Mouse (Mus musculus): ENCODE data around the gene Scn8a. TPM values are rescaled to one million over a fixed set of nuclear protein-coding genes. Genes with fewer than 3 reads are reported as not detected.

Gene Scn8a
- polyA plus RNA-seq, 1 experiment = 0.06 TPM

- no peak overlapping the region for H3K27ac ChIP-seq (ENCODE audit: insufficient read depth, low read depth, low read length)
- no peaks in the 10 kb centered on the region for H3K36me3 ChIP-seq (ENCODE audit: control insufficient read depth, insufficient read depth, low read length)
- H3K27me3 ChIP-seq (ENCODE audit: control insufficient read depth, insufficient read depth, low read length) = peaks cover 3% of the 10 kb centered on the region; the same call in 1 of the 2 replicates
- TF ChIP-seq POLR2A (IDR thresholded peaks at IDR 0.05; ENCODE audit: low read depth, low read length) (no peak), CTCF (IDR thresholded peaks at IDR 0.05; ENCODE audit: extremely low read depth, insufficient read length, insufficient replicate concordance, low read depth, low read length) (no peak)
- WGBS = 56% methylated on average over 15 of the region's 15 CpGs
- H3K4me1 ChIP-seq (ENCODE audit: control insufficient read depth, insufficient read depth, insufficient read length, low read length) = no peaks in the 10 kb centered on the region
- H3K4me3 ChIP-seq (ENCODE audit: low read depth, low read length) = no peak overlapping the region
Observed at GRCm38 (mm10) chr15:100879073-100879472, 9.4 kb downstream of the Scn8a start.

- WGBS = 65% methylated on average over 5 of the region's 5 CpGs
- Histone ChIP-seq H3K4me1 (ENCODE audit: control insufficient read depth, insufficient read depth, insufficient read length, low read length) (no peaks in the 10 kb centered on the region), H3K27me3 (ENCODE audit: control insufficient read depth, insufficient read depth, low read length) (peaks cover 3% of the 10 kb centered on the region; the same call in 1 of the 2 replicates), H3K4me3 (ENCODE audit: low read depth, low read length) (no peak overlapping the region), H3K27ac (ENCODE audit: insufficient read depth, low read depth, low read length) (no peak overlapping the region), H3K36me3 (ENCODE audit: control insufficient read depth, insufficient read depth, low read length) (no peaks in the 10 kb centered on the region)
- TF ChIP-seq POLR2A (IDR thresholded peaks at IDR 0.05; ENCODE audit: low read depth, low read length) = no peak
- TF ChIP-seq CTCF (IDR thresholded peaks at IDR 0.05; ENCODE audit: extremely low read depth, insufficient read length, insufficient replicate concordance, low read depth, low read length) = no peak
Observed at GRCm38 (mm10) chr15:100881385-100881784, 11.7 kb downstream of the Scn8a start.

GRCm38 (mm10) chr15:100884481-100884880 is 14.8 kb downstream of the Scn8a start:
- Histone ChIP-seq H3K27ac (ENCODE audit: insufficient read depth, low read depth, low read length) (no peak overlapping the region), H3K27me3 (ENCODE audit: control insufficient read depth, insufficient read depth, low read length) (peaks cover 3% of the 10 kb centered on the region; the same call in 1 of the 2 replicates), H3K4me1 (ENCODE audit: control insufficient read depth, insufficient read depth, insufficient read length, low read length) (no peaks in the 10 kb centered on the region), H3K36me3 (ENCODE audit: control insufficient read depth, insufficient read depth, low read length) (no peaks in the 10 kb centered on the region), H3K4me3 (ENCODE audit: low read depth, low read length) (no peak overlapping the region)
- TF ChIP-seq CTCF (IDR thresholded peaks at IDR 0.05; ENCODE audit: extremely low read depth, insufficient read length, insufficient replicate concordance, low read depth, low read length) (no peak), POLR2A (IDR thresholded peaks at IDR 0.05; ENCODE audit: low read depth, low read length) (no peak)
- whole genome bisulfite sequencing = 90% methylated on average over 6 of the region's 6 CpGs

- H3K4me3 ChIP-seq (ENCODE audit: low read depth, low read length) = no peak overlapping the region
- 60% methylated on average over 13 of the region's 13 CpGs for WGBS
- H3K4me1 ChIP-seq (ENCODE audit: control insufficient read depth, insufficient read depth, insufficient read length, low read length) = no peaks in the 10 kb centered on the region
- TF ChIP-seq POLR2A (IDR thresholded peaks at IDR 0.05; ENCODE audit: low read depth, low read length) = no peak
- no peaks in the 10 kb centered on the region for H3K27me3 ChIP-seq (ENCODE audit: control insufficient read depth, insufficient read depth, low read length)
- H3K36me3 ChIP-seq (ENCODE audit: control insufficient read depth, insufficient read depth, low read length) = no peaks in the 10 kb centered on the region
- no peak overlapping the region for H3K27ac ChIP-seq (ENCODE audit: insufficient read depth, low read depth, low read length)
Observed at GRCm38 (mm10) chr15:100891962-100892361, 22.3 kb downstream of the Scn8a start.

- Histone ChIP-seq H3K27ac (ENCODE audit: insufficient read depth, low read depth, low read length) (no peak overlapping the region), H3K36me3 (ENCODE audit: control insufficient read depth, insufficient read depth, low read length) (no peaks in the 10 kb centered on the region), H3K4me3 (ENCODE audit: low read depth, low read length) (no peak overlapping the region), H3K27me3 (ENCODE audit: control insufficient read depth, insufficient read depth, low read length) (no peaks in the 10 kb centered on the region), H3K4me1 (ENCODE audit: control insufficient read depth, insufficient read depth, insufficient read length, low read length) (no peaks in the 10 kb centered on the region)
- TF ChIP-seq CTCF (IDR thresholded peaks at IDR 0.05; ENCODE audit: extremely low read depth, insufficient read length, insufficient replicate concordance, low read depth, low read length) = no peak
- TF ChIP-seq POLR2A (IDR thresholded peaks at IDR 0.05; ENCODE audit: low read depth, low read length) = no peak
- WGBS = 97% methylated on average over 23 of the region's 23 CpGs
Observed at GRCm38 (mm10) chr15:100896502-100896901, 26.8 kb downstream of the Scn8a start.

- WGBS = 77% methylated on average over 9 of the region's 9 CpGs
- Histone ChIP-seq H3K36me3 (ENCODE audit: control insufficient read depth, insufficient read depth, low read length) (no peaks in the 10 kb centered on the region), H3K27ac (ENCODE audit: insufficient read depth, low read depth, low read length) (no peak overlapping the region), H3K4me1 (ENCODE audit: control insufficient read depth, insufficient read depth, insufficient read length, low read length) (no peaks in the 10 kb centered on the region), H3K27me3 (ENCODE audit: control insufficient read depth, insufficient read depth, low read length) (no peaks in the 10 kb centered on the region; the same call in 1 of the 2 replicates), H3K4me3 (ENCODE audit: low read depth, low read length) (no peak overlapping the region)
- TF ChIP-seq CTCF (IDR thresholded peaks at IDR 0.05; ENCODE audit: extremely low read depth, insufficient read length, insufficient replicate concordance, low read depth, low read length) (no peak), POLR2A (IDR thresholded peaks at IDR 0.05; ENCODE audit: low read depth, low read length) (no peak)
Observed at GRCm38 (mm10) chr15:100903811-100904210, 34.2 kb downstream of the Scn8a start.

- no peaks in the 10 kb centered on the region for H3K4me1 ChIP-seq (ENCODE audit: control insufficient read depth, insufficient read depth, insufficient read length, low read length)
- no peak overlapping the region for H3K4me3 ChIP-seq (ENCODE audit: low read depth, low read length)
- no peak for TF ChIP-seq CTCF (IDR thresholded peaks at IDR 0.05; ENCODE audit: extremely low read depth, insufficient read length, insufficient replicate concordance, low read depth, low read length)
- no peaks in the 10 kb centered on the region for H3K36me3 ChIP-seq (ENCODE audit: control insufficient read depth, insufficient read depth, low read length)
- WGBS = 23% methylated on average over 2 of the region's 2 CpGs
- no peak overlapping the region for H3K27ac ChIP-seq (ENCODE audit: insufficient read depth, low read depth, low read length)
- H3K27me3 ChIP-seq (ENCODE audit: control insufficient read depth, insufficient read depth, low read length) = no peaks in the 10 kb centered on the region; the same call in 1 of the 2 replicates
Observed at GRCm38 (mm10) chr15:100905006-100905405, 35.3 kb downstream of the Scn8a start.

- Histone ChIP-seq H3K4me3 (ENCODE audit: low read depth, low read length) (no peak overlapping the region), H3K27ac (ENCODE audit: insufficient read depth, low read depth, low read length) (no peak overlapping the region), H3K27me3 (ENCODE audit: control insufficient read depth, insufficient read depth, low read length) (no peaks in the 10 kb centered on the region; the same call in 1 of the 2 replicates), H3K4me1 (ENCODE audit: control insufficient read depth, insufficient read depth, insufficient read length, low read length) (no peaks in the 10 kb centered on the region), H3K36me3 (ENCODE audit: control insufficient read depth, insufficient read depth, low read length) (no peaks in the 10 kb centered on the region)
- TF ChIP-seq CTCF (IDR thresholded peaks at IDR 0.05; ENCODE audit: extremely low read depth, insufficient read length, insufficient replicate concordance, low read depth, low read length) (no peak), POLR2A (IDR thresholded peaks at IDR 0.05; ENCODE audit: low read depth, low read length) (no peak)
- 72% methylated on average over 8 of the region's 8 CpGs for WGBS
Observed at GRCm38 (mm10) chr15:100905751-100906150, 36.1 kb downstream of the Scn8a start.

Measured in small intestine, adult 2 months (tissue).